Mouse (Mus musculus) cerebellum, postnatal 14 days (tissue): Measurements from ENCODE around the gene Tlnrd1.
"Not testable (repeated sequence)": the region's sequence is repeated elsewhere in the genome, so short reads cannot be mapped to it uniquely, and the experiment has no call there.

Experiments used
- DNase-seq, 2 experiments: peaks; one replicate each; pipeline ENCODE4 v3.0.0; 2021; ENCODE audit warnings: mixed read lengths in 2 of 2

Tlnrd1 gene

GRCm38 (mm10) chr7:83884021-83884658 lies at the start of gene Tlnrd1, which contains the start of gene Mesd:
Gene Tlnrd1 (minus strand): TSS chr7:83884305.
Gene Mesd (plus strand): TSS chr7:83884466.
- DNase-seq, result peak; percentile 85 to 89

DNA sequence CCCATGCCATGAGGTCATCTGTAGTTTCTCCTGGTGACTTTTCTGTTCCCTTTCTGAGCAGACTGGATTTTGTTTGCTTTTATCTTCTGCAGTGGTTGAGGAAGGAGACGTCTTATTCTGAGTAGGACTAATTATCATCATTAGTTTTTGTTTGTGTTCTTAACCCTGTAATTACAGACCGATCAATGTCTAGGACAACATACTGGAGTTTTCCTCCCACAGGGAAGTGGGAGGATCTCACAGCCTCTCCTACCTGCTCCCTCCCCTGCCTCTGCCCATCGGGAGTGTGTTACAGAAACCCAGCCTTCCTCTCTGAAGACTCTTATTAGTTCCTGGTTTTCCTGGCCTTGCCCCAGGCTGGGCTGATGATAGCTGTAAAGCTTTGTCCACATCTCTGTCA lies 37.5 kb upstream of the Tlnrd1 start:
- no peak for DNase-seq

GRCm38 (mm10) chr7:83920241-83920640 lies 36.1 kb upstream of the Tlnrd1 start:
- no peak for DNase-seq

GRCm38 (mm10) chr7:83914566-83914965 lies 30.5 kb upstream of the Tlnrd1 start:
- peak; percentile 97 for DNase-seq

- no peak for DNase-seq
These were observed 29.9 kb upstream of the Tlnrd1 start for GRCm38 (mm10) chr7:83913995-83914394.

DNA sequence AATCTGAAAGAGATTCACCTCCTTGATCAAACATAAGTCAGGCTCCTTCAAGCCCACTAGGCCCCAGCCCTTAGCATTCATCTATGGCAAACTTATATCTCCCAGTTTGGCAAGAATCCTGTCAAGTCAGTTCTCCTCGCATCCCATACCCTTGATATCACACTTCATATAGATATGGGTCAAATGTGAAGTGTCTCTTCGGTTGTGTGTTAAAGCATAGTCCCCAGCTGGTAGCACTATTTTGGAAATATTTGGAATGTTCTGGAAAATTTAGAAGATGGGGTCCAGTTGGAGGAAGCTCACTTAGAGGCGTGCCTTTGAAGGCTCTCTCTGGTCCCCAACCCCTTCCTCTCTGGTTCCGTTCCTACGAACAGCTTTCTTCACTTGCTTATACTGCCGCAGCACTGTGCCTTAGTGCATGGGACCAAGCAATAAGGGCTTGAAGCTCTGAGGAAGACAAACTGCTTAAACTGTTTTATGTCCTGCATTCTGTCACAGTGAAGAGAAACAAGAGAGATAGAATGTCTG lies 29.4 kb upstream of the Tlnrd1 start:
- DNase-seq, result no peak

DNA sequence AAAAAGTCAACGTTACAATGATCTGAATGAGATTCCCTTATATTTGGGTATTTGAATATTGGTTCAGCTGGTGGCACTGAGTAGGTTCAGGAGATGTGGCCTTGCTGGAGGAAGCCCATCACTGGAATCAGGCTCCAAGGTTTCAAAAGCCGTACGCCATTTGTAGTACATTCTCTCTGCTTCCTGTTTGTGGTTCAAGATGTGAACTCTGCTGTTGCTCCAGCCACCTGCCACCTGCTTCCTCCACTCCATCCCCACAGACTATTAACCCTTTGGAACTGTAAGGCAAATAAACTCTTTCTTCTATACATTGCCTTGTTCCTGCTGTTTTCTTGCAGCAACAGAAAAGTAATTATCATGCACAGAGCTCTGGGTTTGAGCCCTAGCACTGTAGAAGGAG lies 27.8 kb upstream of the Tlnrd1 start:
- no peak for DNase-seq

DNA sequence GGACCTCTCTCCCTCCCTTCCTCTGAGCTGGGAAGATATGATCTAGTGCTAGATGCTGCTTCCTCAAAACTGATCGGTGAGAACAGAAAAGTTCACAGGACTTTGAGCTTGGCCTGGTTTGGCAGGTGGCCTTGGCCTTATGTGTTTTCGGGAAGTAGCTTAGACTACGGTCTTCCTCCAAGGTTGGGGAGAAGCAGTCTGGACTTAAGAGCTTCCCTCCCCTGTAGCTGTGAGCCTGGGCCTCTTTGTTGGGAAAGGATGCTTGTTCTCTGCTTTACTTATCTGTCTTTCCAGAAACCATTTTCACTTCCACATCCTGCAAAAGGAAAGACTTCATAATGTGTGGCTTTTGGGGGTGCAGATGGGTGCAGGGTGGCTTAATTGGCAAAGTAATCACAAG lies 20.7 kb upstream of the Tlnrd1 start:
- no peak for DNase-seq

DNA sequence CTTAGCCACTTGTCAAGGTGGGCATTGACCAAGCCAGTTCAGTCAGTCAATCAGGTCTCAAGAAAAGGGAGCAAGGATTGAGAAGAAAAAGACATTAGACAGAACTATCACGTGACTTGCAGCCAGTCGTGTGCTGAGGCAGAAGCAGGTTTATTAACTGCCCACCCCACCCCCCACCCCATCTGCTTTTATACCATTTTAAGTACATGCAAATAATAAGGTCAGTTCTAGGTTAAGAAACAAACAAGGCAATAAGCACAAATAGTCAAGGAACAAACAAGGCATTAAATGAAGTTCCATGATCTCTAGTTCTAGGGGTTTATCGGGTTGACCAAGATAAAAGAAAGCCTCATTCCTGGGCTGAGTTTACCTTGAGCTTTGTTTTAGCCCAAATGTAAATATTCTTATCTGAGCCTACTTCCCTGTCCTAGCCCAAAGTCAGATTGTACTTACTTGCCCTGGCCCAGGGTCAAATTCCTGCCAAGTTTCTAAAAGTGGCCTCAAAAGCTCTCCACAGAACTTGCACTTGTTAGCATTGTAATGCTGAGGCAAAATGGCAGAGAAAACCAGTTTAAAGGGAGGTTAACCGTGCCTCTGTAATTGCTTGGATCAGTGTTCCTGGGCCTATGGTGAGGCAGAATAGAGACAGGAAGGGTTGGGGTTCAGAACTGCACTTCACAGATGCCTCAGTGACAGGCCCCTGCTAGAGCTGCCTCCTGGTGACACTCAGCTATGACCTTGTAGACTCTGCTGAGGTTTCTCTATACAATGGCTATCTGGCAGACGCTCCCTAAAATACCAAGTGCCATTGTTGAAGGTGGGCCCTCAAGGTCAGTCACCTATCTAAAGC lies 18.4 kb upstream of the Tlnrd1 start:
- no peak for DNase-seq

- DNase-seq, result no peak
These were observed 17.3 kb upstream of the Tlnrd1 start for GRCm38 (mm10) chr7:83901425-83901824.

DNA sequence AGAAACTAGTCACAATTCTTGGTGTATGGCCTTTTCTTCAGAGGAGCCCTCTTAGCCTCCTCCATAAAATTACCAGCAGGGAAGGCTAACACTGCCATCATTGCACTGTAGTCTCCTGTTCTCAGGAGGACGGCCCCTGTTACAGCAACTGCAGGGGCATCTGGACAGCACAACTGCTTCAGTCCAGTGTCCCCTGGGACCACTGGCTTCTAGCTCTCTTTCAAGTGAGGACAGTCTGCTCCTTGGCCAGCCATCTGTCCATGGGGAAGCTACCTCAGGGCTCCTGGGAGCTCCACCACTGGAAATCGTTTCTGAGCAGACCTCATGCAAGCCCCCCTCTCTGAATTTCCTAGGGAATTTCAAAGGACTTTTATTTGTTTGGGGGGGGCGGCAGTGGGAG lies 16.4 kb upstream of the Tlnrd1 start:
- no peak for DNase-seq

- DNase-seq, result no peak
These were observed 14.2 kb upstream of the Tlnrd1 start for GRCm38 (mm10) chr7:83898267-83898666.

DNA sequence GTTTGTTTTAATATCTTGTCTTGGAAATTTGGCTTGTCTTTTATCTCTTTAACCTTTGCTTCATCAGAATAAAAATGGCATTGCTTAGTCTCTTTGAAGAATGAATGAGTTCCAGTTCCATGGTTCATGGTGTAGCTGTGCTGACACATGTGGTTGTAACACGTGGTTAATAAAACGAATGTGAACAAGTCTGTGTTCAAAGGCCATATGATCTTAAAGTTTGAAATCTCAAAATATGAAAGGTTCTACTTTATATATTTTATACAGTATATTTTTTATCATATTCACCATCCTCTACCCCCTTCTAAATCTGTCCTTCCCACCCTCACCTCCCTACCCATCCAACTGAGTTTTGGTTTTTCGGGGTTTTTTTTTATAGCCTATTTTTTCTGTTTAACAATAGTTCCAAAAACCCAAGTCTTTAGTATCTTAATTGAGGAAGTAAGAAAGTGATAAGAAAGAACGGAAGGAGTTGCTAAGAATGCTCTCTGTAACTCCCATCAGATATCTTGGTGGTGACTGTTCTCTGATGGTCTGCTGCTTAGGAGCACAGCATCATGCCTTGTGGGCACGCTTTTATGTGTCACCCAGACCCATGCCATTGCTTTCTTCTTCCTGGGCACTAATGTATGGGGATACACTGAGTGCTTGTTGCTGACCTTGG lies 12.1 kb upstream of the Tlnrd1 start:
- DNase-seq, result no peak

DNA sequence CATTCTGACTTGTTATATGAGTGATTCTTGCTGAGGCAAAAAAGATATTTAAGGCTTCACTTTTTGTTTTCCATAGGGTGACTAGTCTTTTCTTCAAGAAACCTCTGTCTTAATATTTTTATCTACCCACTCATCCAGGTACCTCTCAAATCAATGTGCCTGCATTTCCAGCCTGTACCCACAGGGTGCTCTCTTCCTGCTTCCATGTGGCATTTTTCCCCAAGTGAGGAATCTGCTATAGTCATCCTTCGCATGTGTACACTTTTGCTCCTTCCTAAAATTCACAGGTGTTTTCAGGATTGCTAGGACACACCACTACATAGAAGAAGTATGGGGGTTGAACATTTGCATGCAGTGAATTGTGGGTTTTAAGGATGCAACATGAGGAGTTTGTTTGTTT lies 10.2 kb upstream of the Tlnrd1 start:
- DNase-seq, result no peak

- DNase-seq, result no peak
These were observed 8.2 kb upstream of the Tlnrd1 start for GRCm38 (mm10) chr7:83892333-83892669.

DNA sequence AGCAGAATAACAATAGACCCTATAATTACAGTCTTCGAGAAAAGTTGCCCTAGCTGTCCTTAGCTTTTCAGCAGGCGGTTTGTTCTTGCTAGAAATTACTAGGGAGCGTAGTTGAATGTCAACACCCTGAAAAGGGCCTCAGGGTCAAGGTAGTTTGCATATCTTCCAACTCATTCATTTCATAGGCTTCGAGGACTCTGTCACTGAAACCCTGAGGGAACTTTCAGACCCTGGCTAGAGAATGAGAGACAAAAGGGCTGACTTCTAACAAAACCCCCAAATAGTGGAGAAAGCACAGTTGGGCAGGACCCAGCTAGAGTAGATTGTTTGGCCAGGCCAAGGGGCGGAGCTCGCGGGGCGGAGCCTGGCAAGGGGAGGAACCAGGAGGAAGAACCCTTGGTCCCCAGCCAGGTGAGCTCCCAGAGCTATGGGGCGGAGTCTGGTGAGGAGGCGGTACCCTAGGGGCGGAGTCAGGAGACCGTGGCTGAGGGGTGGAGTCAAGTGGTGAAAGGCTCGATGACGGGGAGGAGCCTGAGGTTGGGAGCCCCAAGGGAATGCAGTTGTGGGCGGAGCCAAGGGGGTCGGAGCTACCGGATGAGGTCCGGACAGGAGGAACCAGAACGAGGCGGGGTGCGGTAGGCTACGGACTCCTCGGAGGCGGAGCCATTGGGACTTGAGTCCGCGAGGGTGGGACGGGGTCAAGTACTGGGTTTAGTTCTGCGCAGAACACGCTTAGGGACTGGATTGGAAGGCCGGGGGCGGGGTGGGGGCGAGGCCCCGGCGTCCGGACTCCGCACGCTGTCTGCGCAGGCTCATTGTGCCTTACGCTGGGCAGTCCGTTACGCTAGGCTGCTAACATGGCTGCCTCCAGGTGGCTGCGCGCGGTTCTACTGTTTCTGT lies 7.6 kb upstream of the Tlnrd1 start:
- peak; percentile 96 to 97 for DNase-seq

GRCm38 (mm10) chr7:83889946-83890345 lies 5.8 kb upstream of the Tlnrd1 start:
- not testable (repeated sequence) for DNase-seq

DNA sequence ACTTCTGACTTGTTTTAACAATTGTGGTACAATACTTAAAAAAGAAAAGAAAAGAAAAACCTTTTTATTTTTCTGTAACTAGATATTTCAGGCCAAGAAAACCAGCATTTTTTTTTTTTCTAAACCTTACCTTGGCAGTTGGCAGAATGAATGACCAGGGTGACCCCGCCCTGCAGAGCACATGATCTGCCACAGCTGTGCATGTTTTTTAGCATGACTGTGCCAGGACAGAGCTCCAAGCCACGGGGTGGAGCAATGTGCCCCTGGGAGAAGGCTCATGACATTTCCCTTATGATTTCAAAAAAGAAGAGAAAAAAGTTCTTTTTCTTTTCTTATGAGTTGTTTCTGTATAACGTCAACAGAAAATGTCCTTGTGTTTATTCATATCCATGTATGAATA lies 5.3 kb upstream of the Tlnrd1 start:
- no peak for DNase-seq

GRCm38 (mm10) chr7:83886366-83887129 lies 2.4 kb upstream of the Tlnrd1 start:
- peak; percentile 47 to 54 for DNase-seq

- DNase-seq, result no peak
These were observed 1.7 kb upstream of the Tlnrd1 start for GRCm38 (mm10) chr7:83885835-83886234.

DNA sequence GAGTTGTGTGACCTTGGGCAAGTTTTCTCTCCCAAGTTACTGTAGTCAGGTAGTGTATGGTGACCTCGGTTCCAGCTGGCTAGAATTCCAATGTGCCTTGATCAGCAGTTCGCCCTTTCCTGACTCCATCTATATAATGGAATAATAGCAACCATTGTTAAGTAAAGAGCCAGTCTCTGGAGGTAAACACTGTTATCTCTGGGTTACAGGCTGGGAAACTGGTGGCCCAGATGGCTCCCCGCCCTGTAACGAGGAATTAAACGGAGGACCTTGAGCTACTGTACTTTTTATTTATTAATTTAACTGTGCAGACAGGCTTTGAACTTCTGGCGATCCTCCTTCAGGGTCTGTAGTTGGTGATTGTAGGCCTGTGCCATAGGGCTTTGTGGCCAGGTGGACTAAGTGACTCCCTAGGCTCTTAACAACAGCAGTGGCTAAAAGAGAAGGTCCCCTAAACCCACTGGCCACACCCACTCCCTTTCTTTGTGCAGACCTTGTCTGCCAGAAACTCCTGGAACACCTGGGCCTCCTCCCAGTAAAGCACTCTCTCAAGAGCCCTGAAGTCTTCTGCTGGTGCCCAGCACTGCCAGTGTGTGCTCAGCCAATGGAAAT lies 922 bp upstream of the Tlnrd1 start:
- no peak for DNase-seq
